Mouse (Mus musculus): ENCODE data around the gene Faim2. TPM values are rescaled to one million over a fixed set of nuclear protein-coding genes. Genes with fewer than 3 reads are reported as not detected.

The Faim2 gene
- total RNA-seq, 1 experiment from 2014 or later = not detected

Other genes starting within 250 kb of the Faim2 start
- 6.1 and 13.2 TPM in 2 replicates for gene Prpf40b, start 233.1 kb downstream of the Faim2 start, total RNA-seq (2017)
- gene Fam186b, start 232.3 kb downstream of the Faim2 start, total RNA-seq (2017) = not detected in 2 replicates
- gene Fmnl3, start 157.7 kb downstream of the Faim2 start, total RNA-seq (2017) = 32.8 and 34.3 TPM in 2 replicates
- gene Tmbim6, start 135.3 kb downstream of the Faim2 start, total RNA-seq (2017) = 314 and 339 TPM in 2 replicates
- gene Nckap5l, start 70.4 kb downstream of the Faim2 start, total RNA-seq (2017) = 1.7 and 2.0 TPM in 2 replicates
- 9.1 and 11.3 TPM in 2 replicates for gene Bcdin3d, start 53.4 kb downstream of the Faim2 start, total RNA-seq (2017)
- not detected in 2 replicates for gene Aqp2, start 50.9 kb upstream of the Faim2 start, total RNA-seq (2017)
- not detected in 2 replicates for gene Aqp5, start 62.6 kb upstream of the Faim2 start, total RNA-seq (2017)
- not detected in 2 replicates for gene Aqp6, start 73.2 kb upstream of the Faim2 start, total RNA-seq (2017)
- gene Racgap1, start 123.5 kb upstream of the Faim2 start, total RNA-seq (2017) = 6.6 and 8.5 TPM in 2 replicates
- gene Asic1, start 142.2 kb upstream of the Faim2 start, total RNA-seq (2017) = 0.23 TPM in 1 of 2 replicates, not detected in the other
- gene Smarcd1, start 174.0 kb upstream of the Faim2 start, total RNA-seq (2017) = 28.9 and 29.6 TPM in 2 replicates
- gene Gm17349, start 177.3 kb upstream of the Faim2 start, total RNA-seq (2017) = not detected in 2 replicates
- gene Gpd1, start 189.3 kb upstream of the Faim2 start, total RNA-seq (2017) = 1.1 TPM in 1 of 2 replicates, not detected in the other
- 24.1 and 29.8 TPM in 2 replicates for gene Cox14, start 197.5 kb upstream of the Faim2 start, total RNA-seq (2017)
- 34.4 and 42.8 TPM in 2 replicates for gene Cers5, start 244.7 kb upstream of the Faim2 start, total RNA-seq (2017)

Data from neutrophil, adult 5-6 weeks (primary cell).